Mouse (Mus musculus) kidney, adult 2 months (tissue): ENCODE measurements around the gene Timmdc1. TPM values are rescaled to one million over a fixed set of nuclear protein-coding genes. Genes with fewer than 3 reads are reported as not detected.
A peak's percentile ranks its signal among the peaks of the same experiment; 100 is the strongest.

Experiments
- DNase-seq: peaks from one replicate; pipeline ENCODE4 v3.0.0; 2021
- H3K27ac ChIP-seq: fragments of 200-500 bp; 2 replicates; pipeline ENCODE4 v1.5.1; 2012; ENCODE audit warnings: low read depth, low read length, control low read depth, inconsistent platforms; ENCODE audit not compliant: insufficient read depth
- H3K27me3 ChIP-seq: fragments of 200-500 bp; replicated peaks from 2 replicates; pipeline ENCODE4 v1.6.1; 2012; ENCODE audit warnings: mild to moderate bottlenecking, moderate library complexity, low read length, inconsistent platforms; ENCODE audit not compliant: control insufficient read depth, insufficient read depth
- H3K36me3 ChIP-seq: fragments of 200-500 bp; 2 replicates; pipeline ENCODE4 v1.6.1; 2012; ENCODE audit warnings: mild to moderate bottlenecking, moderate library complexity, low read length, inconsistent platforms; ENCODE audit not compliant: control insufficient read depth, insufficient read depth
- H3K4me1 ChIP-seq: fragments of 200-500 bp; 2 replicates; pipeline ENCODE4 v1.6.1; 2011; ENCODE audit warnings: low read length; ENCODE audit not compliant: control insufficient read depth, insufficient read depth
- H3K4me3 ChIP-seq: fragments of 200-500 bp; 2 replicates; pipeline ENCODE4 v1.5.1; 2011; ENCODE audit warnings: mild to moderate bottlenecking, low read depth, low read length, control low read depth; ENCODE audit not compliant: insufficient read depth
- CTCF ChIP-seq: fragments of 200-500 bp; conservative IDR thresholded peaks from 2 replicates; pipeline ENCODE4 v1.5.1; 2011; ENCODE audit warnings: low read depth, mild to moderate bottlenecking, control low read depth, low read length, moderate library complexity, mixed read lengths; ENCODE audit not compliant: insufficient read depth, insufficient read length
- POLR2A ChIP-seq: fragments of 200-500 bp; IDR thresholded peaks from one replicate; pipeline ENCODE4 v1.6.1; 2011; ENCODE audit warnings: low read depth, low read length, control low read depth
- WGBS: fragments of 180-500 bp; shearing (Covaris S2); methylation state at CpG from one replicate; pipeline ENCODE4 v1.1.7; 2018; 5-methylcytosine and 5-hydroxymethylcytosine counted together
- polyA plus RNA-seq: library from polyadenylated mRNA; depleted of rRNA; stranded (reverse); fragments of >200 nt; gene quantifications from 2 replicates; pipeline ENCODE4 v1.2.3, GENCODE M21; 2012

Gene Timmdc1
- polyA plus RNA-seq, 1 experiment, result 16.5 TPM

DNA sequence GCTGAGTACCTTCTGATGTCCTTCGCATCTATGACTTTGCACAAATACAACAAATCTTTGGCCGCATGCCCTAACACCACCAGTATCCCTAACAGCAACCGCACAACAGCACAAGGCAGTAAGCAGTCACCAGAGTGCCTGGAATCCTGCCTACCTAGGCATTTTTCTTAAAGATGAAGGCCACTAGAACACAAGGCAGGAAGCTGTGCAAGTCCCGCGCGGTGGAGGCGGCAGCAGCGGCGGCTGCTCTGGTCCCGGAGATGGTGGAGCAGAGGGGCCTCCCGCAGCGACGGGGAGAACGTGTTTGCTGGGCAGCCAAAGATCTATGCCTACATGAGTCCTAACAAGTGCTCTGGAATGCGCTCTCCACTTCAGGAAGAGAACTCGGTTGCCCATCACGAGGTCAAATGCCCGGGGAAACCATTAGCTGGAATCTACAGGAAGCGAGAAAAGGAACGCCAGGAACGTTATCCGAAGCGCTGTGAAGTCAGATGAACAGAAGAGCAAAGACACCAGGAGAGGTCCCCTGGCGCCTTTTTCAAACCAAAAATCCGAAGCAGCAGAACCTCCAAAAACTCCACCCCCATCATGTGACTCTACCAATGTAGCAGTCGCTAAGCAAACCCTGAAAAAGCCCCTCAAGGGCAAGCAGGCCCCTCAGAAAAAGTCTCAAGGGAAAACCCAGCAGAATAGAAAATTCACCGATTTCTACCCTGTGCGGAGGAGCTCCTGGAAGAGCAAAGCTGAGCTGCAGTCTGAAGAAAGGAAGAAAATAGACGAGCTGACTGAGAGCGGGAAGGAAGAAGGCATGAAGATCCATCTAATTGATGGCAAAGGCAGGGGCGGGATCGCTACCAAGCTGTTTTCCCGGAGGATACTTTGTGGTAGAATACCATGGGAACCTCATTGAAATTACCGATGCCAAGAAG is 45.9 kb downstream of the Timmdc1 start:
- Histone ChIP-seq H3K36me3 (no peaks in the 10 kb centered on the region), H3K4me3 (peak overlapping the region; percentile 48), H3K27ac (no peak overlapping the region), H3K27me3 (no peaks in the 10 kb centered on the region), H3K4me1 (0 out of 2 replicates have a peak, but pooled peaks cover 3% of the 10 kb centered on the region)
- TF ChIP-seq POLR2A, result no peak
- no peak for TF ChIP-seq CTCF
- WGBS, result 8% methylated on average over 34 of the region's 34 CpGs
- peak; percentile 45 for DNase-seq

DNA sequence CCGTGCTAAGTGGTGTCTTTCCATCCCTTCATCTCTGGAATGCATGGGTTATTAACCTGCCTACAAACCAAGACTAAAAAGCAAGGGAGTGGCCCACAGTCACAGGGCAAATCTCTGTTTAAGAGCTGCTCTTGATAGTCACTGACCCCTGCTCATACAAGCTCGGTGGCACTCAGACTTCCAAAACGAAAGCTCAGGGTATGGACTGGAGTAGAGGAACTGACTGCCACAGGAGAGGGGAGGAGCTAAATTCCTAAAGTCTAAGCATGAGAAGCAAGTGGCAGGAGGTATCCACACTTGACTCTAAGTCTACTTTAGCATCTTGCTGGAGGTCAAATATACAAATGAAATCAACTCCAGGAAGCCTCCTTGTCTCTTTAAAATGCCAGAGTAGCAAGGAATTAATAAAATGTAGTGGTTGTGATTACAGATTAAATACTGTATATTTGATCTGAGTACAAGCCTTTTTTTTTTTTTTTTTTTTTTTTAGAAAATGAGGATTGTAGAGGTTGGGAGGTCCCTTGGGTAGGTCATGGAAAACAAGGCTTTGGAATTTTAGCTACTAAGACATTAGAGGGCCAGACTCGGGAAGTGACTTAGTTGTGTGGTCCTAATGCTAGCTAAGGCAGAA is 46.7 kb downstream of the Timmdc1 start:
- H3K36me3 ChIP-seq, result no peaks in the 10 kb centered on the region
- peak overlapping the region; percentile 48; the same call in 1 of the 2 replicates for H3K4me3 ChIP-seq
- WGBS, result 40% methylated on average over 4 of the region's 4 CpGs
- no peaks in the 10 kb centered on the region for H3K27me3 ChIP-seq
- 0 out of 2 replicates have a peak, but pooled peaks cover 3% of the 10 kb centered on the region for H3K4me1 ChIP-seq
- DNase-seq, result no peak
- no peak overlapping the region for H3K27ac ChIP-seq
- no peak for TF ChIP-seq POLR2A
- no peak for TF ChIP-seq CTCF

DNA sequence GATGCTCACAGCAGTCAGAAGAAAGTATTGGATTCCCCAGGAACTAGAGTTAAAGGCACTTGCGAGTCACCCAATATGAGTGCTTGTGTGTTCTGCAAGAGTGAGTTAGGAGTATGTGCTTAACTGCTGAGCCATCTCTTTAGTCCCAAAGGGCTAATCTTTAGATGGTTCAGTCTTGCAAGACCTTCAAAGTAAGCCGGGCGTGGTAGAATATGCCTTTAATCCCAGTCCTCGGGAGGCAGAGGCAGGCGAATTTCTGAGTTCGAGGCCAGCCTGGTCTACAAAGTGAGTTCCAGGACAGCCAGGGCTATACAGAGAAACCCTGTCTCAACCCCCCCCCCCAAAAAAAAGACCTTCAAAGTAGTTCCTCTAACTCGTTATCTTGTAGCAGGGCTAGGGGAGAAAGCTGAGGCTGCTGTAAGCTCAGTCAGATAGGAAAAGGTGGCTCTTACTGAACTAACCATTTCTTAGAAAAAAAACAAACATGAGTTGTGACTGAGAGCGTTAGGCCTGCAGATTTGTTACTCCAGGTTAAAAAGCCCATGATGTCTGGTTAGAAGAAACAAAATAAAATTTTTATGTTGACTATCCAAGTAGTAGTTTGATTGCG is 47.7 kb downstream of the Timmdc1 start:
- no peaks in the 10 kb centered on the region for H3K27me3 ChIP-seq
- 77% methylated on average over 9 of the region's 9 CpGs for WGBS
- H3K36me3 ChIP-seq, result no peaks in the 10 kb centered on the region
- no peak for TF ChIP-seq CTCF
- TF ChIP-seq POLR2A, result no peak
- H3K4me1 ChIP-seq, result 0 out of 2 replicates have a peak, but pooled peaks cover 3% of the 10 kb centered on the region
- no peak overlapping the region for H3K27ac ChIP-seq
- DNase-seq, result no peak
- no peak overlapping the region for H3K4me3 ChIP-seq

DNA sequence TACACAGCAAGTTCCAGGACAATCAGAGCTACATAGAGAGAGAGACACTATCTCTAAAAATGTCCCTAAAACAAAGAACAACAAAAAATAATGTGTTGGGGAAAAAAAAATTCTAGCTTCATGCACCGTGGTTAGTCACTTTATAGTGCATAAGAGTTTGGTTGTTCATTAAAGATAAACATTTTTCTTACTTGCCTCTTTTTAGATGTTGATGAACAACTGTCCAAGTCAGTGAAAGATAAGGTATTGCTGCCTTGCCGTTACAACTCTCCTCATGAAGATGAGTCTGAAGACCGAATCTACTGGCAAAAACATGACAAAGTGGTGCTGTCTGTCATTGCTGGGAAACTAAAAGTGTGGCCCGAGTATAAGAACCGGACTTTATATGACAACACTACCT is 48.8 kb downstream of the Timmdc1 start:
- no peak overlapping the region for H3K4me3 ChIP-seq
- no peaks in the 10 kb centered on the region for H3K36me3 ChIP-seq
- 0 out of 2 replicates have a peak, but pooled peaks cover 3% of the 10 kb centered on the region for H3K4me1 ChIP-seq
- DNase-seq, result no peak
- 90% methylated on average over 5 of the region's 5 CpGs for WGBS
- no peak for TF ChIP-seq CTCF
- TF ChIP-seq POLR2A, result no peak
- H3K27ac ChIP-seq, result no peak overlapping the region
- H3K27me3 ChIP-seq, result no peaks in the 10 kb centered on the region

DNA sequence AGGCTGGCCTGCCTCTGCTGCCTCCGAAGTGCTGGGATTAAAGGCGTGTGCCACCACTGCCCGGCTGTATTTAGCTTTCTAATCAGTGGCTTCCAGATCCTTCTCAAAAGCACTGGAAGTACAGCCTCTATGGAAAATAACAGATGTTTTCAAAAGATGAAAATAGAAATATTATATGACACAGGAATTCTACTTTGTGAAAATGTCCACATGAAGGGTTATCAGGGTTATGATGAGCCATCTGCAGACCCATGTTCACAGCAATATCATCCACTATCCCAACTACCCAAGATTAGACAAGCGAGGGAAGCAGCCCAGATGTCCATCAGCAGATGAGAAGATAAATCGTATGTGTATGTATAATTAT is 50.0 kb downstream of the Timmdc1 start:
- H3K4me3 ChIP-seq, result no peak overlapping the region
- no peak overlapping the region for H3K27ac ChIP-seq
- WGBS, result 92% methylated on average over 5 of the region's 5 CpGs
- no peaks in the 10 kb centered on the region for H3K27me3 ChIP-seq
- H3K36me3 ChIP-seq, result no peaks in the 10 kb centered on the region
- TF ChIP-seq POLR2A (no peak), CTCF (no peak)
- no peak for DNase-seq
- H3K4me1 ChIP-seq, result 0 out of 2 replicates have a peak, but pooled peaks cover 3% of the 10 kb centered on the region

DNA sequence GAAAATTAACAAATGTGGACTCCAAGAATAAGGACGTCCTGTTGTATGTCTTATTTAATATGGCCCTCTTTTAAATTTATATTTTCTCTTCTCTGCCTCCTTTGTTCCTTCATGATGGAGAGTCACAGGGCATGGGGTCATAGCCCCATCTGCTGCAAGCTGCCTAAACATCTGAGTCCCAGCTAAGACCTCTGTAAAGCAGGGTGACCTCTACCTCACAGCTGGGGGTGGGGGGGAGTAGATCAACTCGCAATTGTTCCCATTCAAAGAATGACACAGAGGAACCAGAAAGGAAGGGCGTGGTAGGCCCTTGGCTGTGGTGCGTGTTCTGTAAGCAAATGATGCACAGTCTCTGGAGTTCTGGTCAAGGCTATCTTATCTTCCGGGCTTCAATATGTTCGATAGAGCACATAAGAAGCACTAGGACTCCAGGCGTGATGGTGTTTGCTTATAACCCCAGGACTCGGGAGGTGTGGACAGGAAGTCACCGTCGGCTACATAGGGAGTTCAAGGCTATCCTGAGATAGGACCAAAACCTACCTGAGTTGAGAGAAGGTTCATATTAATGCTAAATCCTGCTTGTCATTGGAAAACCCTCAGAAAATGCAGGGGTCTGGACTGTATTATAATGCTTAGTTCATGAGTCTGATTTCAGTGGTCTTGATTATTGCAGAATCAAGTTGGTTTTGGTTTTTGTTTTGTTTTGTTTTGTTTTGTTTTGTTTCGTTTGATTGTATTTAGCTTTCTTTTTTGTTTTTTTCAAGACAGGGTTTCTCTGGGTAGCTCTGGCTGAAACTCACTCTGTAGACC is 50.6 kb downstream of the Timmdc1 start:
- DNase-seq, result no peak
- TF ChIP-seq POLR2A, result no peak
- TF ChIP-seq CTCF, result no peak
- Histone ChIP-seq H3K4me3 (no peak overlapping the region), H3K27me3 (no peaks in the 10 kb centered on the region), H3K36me3 (no peaks in the 10 kb centered on the region), H3K4me1 (0 out of 2 replicates have a peak, but pooled peaks cover 3% of the 10 kb centered on the region), H3K27ac (no peak overlapping the region)
- 83% methylated on average over 11 of the region's 11 CpGs for WGBS
